Mouse (Mus musculus) heart, postnatal 0 days (tissue): ENCODE data around the gene Otud7b.

Experiments
- CTCF ChIP-seq: IDR thresholded peaks from 2 replicates; pipeline ENCODE4 v1.5.1; 2016; ENCODE audit warnings: antibody characterized with exemption, control low read depth, low read depth
- EP300 ChIP-seq: IDR thresholded peaks from 2 replicates; pipeline ENCODE4 v1.6.1; 2016; ENCODE audit warnings: antibody characterized with exemption, low read depth

DNA sequence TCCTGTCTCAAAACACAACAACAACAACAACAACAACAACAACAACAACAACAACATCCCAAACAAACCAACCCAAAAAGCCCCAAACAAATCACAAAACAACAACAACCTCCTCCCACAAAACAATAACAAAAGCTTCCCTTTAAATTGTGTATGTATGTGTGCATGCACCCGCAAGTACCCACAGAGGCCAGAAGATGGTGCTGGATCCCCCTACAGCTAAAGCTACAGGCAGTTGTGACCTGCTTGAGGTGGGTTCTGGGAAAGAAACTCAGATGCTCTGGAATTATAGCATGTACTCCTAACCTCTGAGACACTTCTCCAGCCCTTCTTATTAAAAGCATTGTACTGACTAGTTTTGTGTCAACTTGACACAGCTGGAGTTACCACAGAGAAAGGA, 23.3 kb upstream of the Otud7b start:
- no peak for TF ChIP-seq EP300
- TF ChIP-seq CTCF = peak; percentile 59
